Mouse (Mus musculus): ENCODE measurements around the gene Rap1b.

GRCm38 (mm10) chr10:117782056-117782455, 63.8 kb downstream of the Rap1b start:
- TF ChIP-seq CTCF (IDR thresholded peaks at IDR 0.05; ENCODE audit: extremely low read depth, insufficient read depth, low read length), result no peak
- no peak for TF ChIP-seq POLR2A (IDR thresholded peaks at IDR 0.05; ENCODE audit: extremely low read depth, insufficient read depth, low read length)
